ENCODE assay signal across 9 mouse cellular contexts in the genomic region with DNA sequence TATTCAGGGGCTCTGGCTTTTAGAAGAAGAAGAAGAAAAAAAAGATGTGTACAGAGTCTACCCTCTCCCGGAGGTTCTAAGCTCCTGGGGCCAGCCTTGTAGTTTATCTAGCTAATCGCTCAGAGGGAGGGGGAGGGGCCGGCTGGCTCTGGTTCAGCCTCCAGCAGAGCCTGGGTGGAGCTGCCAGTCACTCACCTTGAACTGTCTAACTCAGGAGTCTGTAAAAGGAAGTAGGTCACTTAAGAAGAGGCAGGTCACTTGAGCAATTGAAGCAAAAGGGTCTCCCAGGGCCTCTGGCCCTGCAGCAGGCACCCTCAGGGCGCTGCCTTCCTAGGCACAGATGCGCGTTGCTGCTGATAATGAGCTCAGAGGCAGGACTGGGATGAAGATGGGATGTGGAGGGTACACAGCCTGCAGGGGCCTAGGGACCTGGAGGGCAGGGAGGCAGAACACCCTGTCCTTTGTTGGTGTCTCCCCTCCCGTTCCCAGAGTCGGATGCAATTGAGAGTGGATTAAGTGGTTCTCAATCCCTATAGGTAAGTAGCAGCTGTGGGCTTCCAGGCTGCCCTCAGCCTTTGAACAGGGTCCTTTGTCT. TPM values are rescaled to one million over a fixed set of nuclear protein-coding genes. Genes with fewer than 3 reads are reported as not detected.
DNase-seq lines count a peak whose midpoint lies in the region; ATAC-seq lines count a peak whose summit lies in the region.
"Had no signal": no experiment of that assay in that cellular context is flagged by ENCODE, and none has a peak within 500 bp of the region (broad histone marks: within the 10 kb centered on the region; RNA-seq: fewer than 3 reads in every experiment).

No protein-coding gene starts in this region.

- 13% methylated on average over 8 of the region's 8 CpGs for WGBS in heart, embryonic 10.5 days
- 14% methylated on average over 8 of the region's 8 CpGs for WGBS in heart, embryonic 11.5 days (ENCODE audit: insufficient replicate concordance)
- WGBS in large intestine, adult 2 months: 31% methylated on average over 8 of the region's 8 CpGs
- WGBS in neural tube, embryonic 14.5 days: 23% methylated on average over 8 of the region's 8 CpGs

- H3K9ac ChIP-seq in heart, embryonic 11.5 days (ENCODE audit: low read depth, low read length): no peak overlapping the region
- H3K9ac ChIP-seq in neural tube, embryonic 14.5 days (replicated peaks; ENCODE audit: low read depth, low read length): no peak overlapping the region
- H3K9ac ChIP-seq: limb, embryonic 12.5 days had no signal

- H3K36me3 ChIP-seq in heart, embryonic 10.5 days: peaks cover 13% of the 10 kb centered on the region
- no peaks in the 10 kb centered on the region for H3K36me3 ChIP-seq in heart, embryonic 11.5 days (ENCODE audit: control insufficient read depth, insufficient read depth, low read length)
- 0 out of 2 replicates have a peak, but pooled peaks cover 5% of the 10 kb centered on the region for H3K36me3 ChIP-seq in neural tube, embryonic 14.5 days (ENCODE audit: control insufficient read depth, insufficient read depth, low read length)

- H3K4me3 ChIP-seq in heart, embryonic 10.5 days: no peak overlapping the region
- no peak overlapping the region for H3K4me3 ChIP-seq in heart, embryonic 11.5 days (ENCODE audit: low read depth, low read length)
- H3K4me3 ChIP-seq in neural tube, embryonic 14.5 days (ENCODE audit: low read depth, low read length): no peak overlapping the region
- H3K4me3 ChIP-seq: limb, embryonic 12.5 days had no signal

- 0 out of 2 replicates have a peak overlapping the region, but pooled peaks have one; percentile 3 for H3K27ac ChIP-seq in heart, embryonic 10.5 days
- H3K27ac ChIP-seq in heart, embryonic 11.5 days (ENCODE audit: low read depth, low read length): no peak overlapping the region
- 0 out of 2 replicates have a peak overlapping the region, but pooled peaks have one; percentile 28 for H3K27ac ChIP-seq in neural tube, embryonic 14.5 days (ENCODE audit: low read depth, low read length)
- H3K27ac ChIP-seq: limb, embryonic 12.5 days had no signal

- no peak for ATAC-seq in heart, embryonic 11.5 days (replicated peaks; ENCODE audit: insufficient number of reproducible peaks, low FRiP score, low TSS enrichment)
- no peak for ATAC-seq in neural tube, embryonic 14.5 days (ENCODE audit: low read depth)

- H3K4me1 ChIP-seq in heart, embryonic 10.5 days: peaks cover 81% of the 10 kb centered on the region
- peaks cover 37% of the 10 kb centered on the region for H3K4me1 ChIP-seq in heart, embryonic 11.5 days (ENCODE audit: control insufficient read depth, insufficient read depth, low read length)
- H3K4me1 ChIP-seq in neural tube, embryonic 14.5 days (ENCODE audit: control insufficient read depth, insufficient read depth, low read length): peaks cover 19% of the 10 kb centered on the region

- H3K9me3 ChIP-seq in heart, embryonic 10.5 days: no peaks in the 10 kb centered on the region
- no peaks in the 10 kb centered on the region for H3K9me3 ChIP-seq in heart, embryonic 11.5 days (replicated peaks; ENCODE audit: control insufficient read depth, low read length)
- no peaks in the 10 kb centered on the region for H3K9me3 ChIP-seq in neural tube, embryonic 14.5 days (ENCODE audit: control insufficient read depth, low read length)
- H3K9me3 ChIP-seq: limb, embryonic 12.5 days had no signal

- DNase-seq in heart, embryonic 10.5 days (ENCODE audit: low spot score): no peak
- peak; percentile 33 for DNase-seq in c-Kit-positive CD71-positive TER-119-negative erythroid progenitor cells, embryonic 14.5 days (ENCODE audit: low read depth)
- peak; percentile 75 for DNase-seq in large intestine, adult 2 months (ENCODE audit: low read depth, low spot score)
- no peak for DNase-seq in layer of hippocampus, adult 8-10 months (ENCODE audit: low spot score in 2 of 2)
- no peak for DNase-seq in thymus, adult 18-20 months
- DNase-seq in spleen, postnatal 4 days (ENCODE audit: low spot score in 2 of 2): no peak

- H3K4me2 ChIP-seq in heart, embryonic 11.5 days: no peak overlapping the region
- H3K4me2 ChIP-seq in neural tube, embryonic 14.5 days (ENCODE audit: low read depth, low read length): no peak overlapping the region
- H3K4me2 ChIP-seq: limb, embryonic 12.5 days had no signal

- peaks cover 38% of the 10 kb centered on the region for H3K27me3 ChIP-seq in heart, embryonic 10.5 days (ENCODE audit: insufficient read depth, poor library complexity, severe bottlenecking)
- H3K27me3 ChIP-seq in heart, embryonic 11.5 days (ENCODE audit: control insufficient read depth, insufficient read depth, low read length): no peaks in the 10 kb centered on the region
- no peaks in the 10 kb centered on the region for H3K27me3 ChIP-seq in neural tube, embryonic 14.5 days (ENCODE audit: control insufficient read depth, insufficient read depth, low read length)
- H3K27me3 ChIP-seq: limb, embryonic 12.5 days had no signal

RNA-seq across cellular contexts. Expression of a gene that starts 18.7 kb away (rescaled TPM):
- 19.1 and 23.3 TPM in 2 replicates for polyA plus RNA-seq in heart, embryonic 10.5 days (2016; fragmentation: Nextera tagmentation; extraction: Ambion mirVana)
- 12.3 and 18.1 TPM in 2 replicates for polyA plus RNA-seq in heart, embryonic 11.5 days (2014; fragmentation: Nextera tagmentation; extraction: Ambion mirVana)
- 51.5 and 58.3 TPM in 2 replicates for polyA plus RNA-seq in large intestine, adult 2 months (2012; rRNA removed)
- polyA plus RNA-seq in neural tube, embryonic 14.5 days (2014; fragmentation: Nextera tagmentation; extraction: Ambion mirVana): 107 and 139 TPM in 2 replicates
- 100 to 1,000 TPM; 744 to 810 (median 791) TPM for total RNA-seq in layer of hippocampus, adult 8-10 months (2022)

RNA-seq across cellular contexts. Expression of a gene that starts 49.5 kb away (rescaled TPM):
- polyA plus RNA-seq in heart, embryonic 10.5 days (2016; fragmentation: Nextera tagmentation; extraction: Ambion mirVana): 40.1 and 49.9 TPM in 2 replicates
- polyA plus RNA-seq in heart, embryonic 11.5 days (2014; fragmentation: Nextera tagmentation; extraction: Ambion mirVana): 36.3 and 36.8 TPM in 2 replicates
- 22.5 and 27.7 TPM in 2 replicates for polyA plus RNA-seq in large intestine, adult 2 months (2012; rRNA removed)
- polyA plus RNA-seq in neural tube, embryonic 14.5 days (2014; fragmentation: Nextera tagmentation; extraction: Ambion mirVana): 93.2 and 98.0 TPM in 2 replicates
- 10 to 100 TPM; 28.1 to 40.7 (median 32.0) TPM for total RNA-seq in layer of hippocampus, adult 8-10 months (2022)

Comparison
In these comparisons a context has a peak if more than half of its experiments do, and no peak if none do; other contexts are left out.
1. DNase-seq: peak in c-Kit-positive CD71-positive TER-119-negative erythroid progenitor cells, embryonic 14.5 days (single experiment) and large intestine, adult 2 months (single experiment); none in heart, embryonic 10.5 days (single experiment), layer of hippocampus, adult 8-10 months (0 of 2), thymus, adult 18-20 months (0 of 2) and spleen, postnatal 4 days (0 of 2).